Mouse (Mus musculus) ES-E14 (cell line): Measurements from ENCODE around the gene Abi3.

Source experiments
- CHD2 ChIP-seq: IDR thresholded peaks from 2 replicates; pipeline ENCODE4 v1.6.1; 2014; ENCODE audit warnings: mild to moderate bottlenecking, low read depth, low read length, inconsistent platforms
- MAFK ChIP-seq: IDR thresholded peaks from 2 replicates; pipeline ENCODE4 v1.6.1; 2014; ENCODE audit warnings: mild to moderate bottlenecking, low read depth, low read length, inconsistent platforms; ENCODE audit not compliant: insufficient read depth
- ZNF384 ChIP-seq: IDR thresholded peaks from 2 replicates; pipeline ENCODE4 v1.6.1; 2012; ENCODE audit warnings: low read depth, low read length, inconsistent platforms

DNA sequence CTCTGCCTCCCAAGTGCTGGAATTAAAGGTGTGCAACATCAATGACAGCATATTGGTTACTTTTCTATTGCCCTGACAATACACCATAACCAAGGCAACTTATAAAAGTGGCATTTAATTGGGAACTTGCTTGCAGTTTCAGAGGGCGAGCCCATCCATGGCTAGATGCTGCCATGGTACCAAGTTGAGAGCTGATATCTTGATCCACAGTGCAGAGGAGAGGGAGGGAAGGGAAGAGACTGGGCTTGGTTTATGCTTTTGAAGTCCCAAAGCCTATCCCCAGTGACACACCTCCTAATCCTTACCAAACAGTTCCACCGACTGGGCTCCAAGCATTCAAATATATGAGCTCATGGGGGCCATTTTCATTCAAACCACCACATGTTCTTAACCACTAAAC lies 28.2 kb downstream of the Abi3 start:
- TF ChIP-seq ZNF384, result no peak
- TF ChIP-seq MAFK, result no peak
- TF ChIP-seq CHD2, result no peak
